10 mouse cellular contexts compared by ENCODE assay signal in genomic region chr5:35680958-35681357, GRCm38 (mm10). TPM values are rescaled to one million over a fixed set of nuclear protein-coding genes. Genes with fewer than 3 reads are reported as not detected.
DNase-seq lines count a peak whose midpoint lies in the region; ATAC-seq and TF ChIP-seq lines count a peak whose summit lies in the region.
"Had no signal": no experiment of that assay in that cellular context is flagged by ENCODE, and none has a peak within 500 bp of the region (broad histone marks: within the 10 kb centered on the region; RNA-seq: fewer than 3 reads in every experiment).

No protein-coding gene starts in this region.

- no peak overlapping the region for H3K4me2 ChIP-seq in lung, postnatal 0 days (replicated peaks; ENCODE audit: low read depth, low read length)

- H3K27ac ChIP-seq in liver, adult 2 months (replicated peaks; ENCODE audit: insufficient read depth, low read depth, low read length): no peak overlapping the region
- no peak overlapping the region for H3K27ac ChIP-seq in lung, postnatal 0 days (ENCODE audit: low read length)
- H3K27ac ChIP-seq in thymus, adult 2 months (ENCODE audit: control insufficient read depth, insufficient read depth, low read length): no peak overlapping the region

- TF ChIP-seq CTCF in liver, adult 2 months (IDR thresholded peaks at IDR 0.05; ENCODE audit: low read depth, low read length): peak; percentile 78
- peak; percentile 82 for TF ChIP-seq CTCF in lung, postnatal 0 days (IDR thresholded peaks at IDR 0.05)
- no peak for TF ChIP-seq CTCF in thymus, adult 2 months (IDR thresholded peaks at IDR 0.05; ENCODE audit: borderline replicate concordance, control insufficient read depth, extremely low read depth, insufficient read depth, low read length, poor library complexity)

- WGBS in liver, adult 2 months: 43% methylated on average over 2 of the region's 2 CpGs
- WGBS in lung, postnatal 0 days: 50% methylated on average over 2 of the region's 2 CpGs
- WGBS in thymus, adult 2 months: 72% methylated on average over 2 of the region's 2 CpGs

- intact Hi-C loops in heart, postnatal 10 days (cut with DNase I): loop anchor here (1.0 kb wide), 1 partner anchor 86 kb away; no protein-coding TSS in a partner anchor

- H3K36me3 ChIP-seq in liver, adult 2 months (ENCODE audit: control insufficient read depth, insufficient read depth, low read length): no peaks in the 10 kb centered on the region
- H3K36me3 ChIP-seq in lung, postnatal 0 days (ENCODE audit: insufficient read depth, low read length): no peaks in the 10 kb centered on the region
- no peaks in the 10 kb centered on the region for H3K36me3 ChIP-seq in thymus, adult 2 months (ENCODE audit: control insufficient read depth, insufficient read depth, low read length)

- no peak overlapping the region for H3K9ac ChIP-seq in liver, adult 2 months (ENCODE audit: low read depth, low read length)
- H3K9ac ChIP-seq in lung, postnatal 0 days (replicated peaks; ENCODE audit: low read depth): no peak overlapping the region

- no peaks in the 10 kb centered on the region for H3K4me1 ChIP-seq in liver, adult 2 months (ENCODE audit: control insufficient read depth, insufficient read depth, low read length)
- H3K4me1 ChIP-seq in lung, postnatal 0 days (ENCODE audit: insufficient read depth, low read depth, low read length): peaks cover 3% of the 10 kb centered on the region; the same call in 1 of the 2 replicates
- no peaks in the 10 kb centered on the region for H3K4me1 ChIP-seq in thymus, adult 2 months (replicated peaks; ENCODE audit: control insufficient read depth, insufficient read depth, low read length)

- TF ChIP-seq POLR2A in liver, adult 2 months (IDR thresholded peaks at IDR 0.05; ENCODE audit: extremely low read depth, insufficient read depth, low read length): no peak
- no peak for TF ChIP-seq POLR2A in thymus, adult 2 months (IDR thresholded peaks at IDR 0.05; ENCODE audit: control insufficient read depth, extremely low read depth, insufficient read depth, low read length, poor library complexity)

- H3K4me3 ChIP-seq in liver, adult 2 months (ENCODE audit: insufficient read depth, low read depth, low read length): no peak overlapping the region
- no peak overlapping the region for H3K4me3 ChIP-seq in lung, postnatal 0 days (ENCODE audit: low read depth, low read length)
- H3K4me3 ChIP-seq in thymus, adult 2 months (ENCODE audit: control insufficient read depth, insufficient read depth, low read length): no peak overlapping the region

- ATAC-seq in lung, postnatal 0 days: peak; percentile 57

- no peaks in the 10 kb centered on the region for H3K79me2 ChIP-seq in liver, adult 2 months (ENCODE audit: control insufficient read depth, insufficient read depth, low read length)

- no peaks in the 10 kb centered on the region for H3K9me3 ChIP-seq in lung, postnatal 0 days (ENCODE audit: low read length)

- DNase-seq in adrenal gland, postnatal 10 days: peak; percentile 78
- no peak for DNase-seq in adrenal gland, postnatal 4 days (ENCODE audit: low spot score in 2 of 2)
- no peak for DNase-seq in liver, adult 2 months (ENCODE audit: extremely low read depth, low read depth, low spot score)
- no peak for DNase-seq in liver
- peak; percentile 77 to 79 for DNase-seq in heart, postnatal 10 days
- DNase-seq in lung, postnatal 0 days (ENCODE audit: low spot score): peak; percentile 80
- DNase-seq in thymus, adult 2 months: no peak
- no peak for DNase-seq in cerebellum, adult 11-12 months
- DNase-seq: B cell, adult 2 months; cerebellum, adult 9-11 months had no signal

- TF ChIP-seq EP300 in lung, postnatal 0 days (IDR thresholded peaks at IDR 0.05): no peak

- H3K27me3 ChIP-seq in liver, adult 2 months (ENCODE audit: control insufficient read depth, insufficient read depth, low read length): peaks cover 4% of the 10 kb centered on the region; the same call in 1 of the 2 replicates
- peaks cover 4% of the 10 kb centered on the region; the same call in 1 of the 2 replicates for H3K27me3 ChIP-seq in lung, postnatal 0 days (replicated peaks; ENCODE audit: insufficient read depth, low read length)
- H3K27me3 ChIP-seq in thymus, adult 2 months (ENCODE audit: control insufficient read depth, insufficient read depth, low read length): peaks cover 2% of the 10 kb centered on the region; the same call in 1 of the 2 replicates

RNA-seq across cellular contexts. Expression of gene Htra3, which starts 1.4 kb away (rescaled TPM):
- 10 to 100 TPM; 51.0 to 61.0 TPM for total RNA-seq in adrenal gland, postnatal 10 days (2021)
- total RNA-seq in adrenal gland, postnatal 4 days (2021): 10 to 100 TPM; 39.0 to 45.2 TPM
- 0.83 and 1.2 TPM in 2 replicates for total RNA-seq in liver, adult 2 months (2014; rRNA removed)
- polyA plus RNA-seq in liver, adult 2 months (2012; rRNA removed): 0.97 and 1.3 TPM in 2 replicates
- total RNA-seq in heart, postnatal 10 days (2021): 10 to 100 TPM; 69.0 to 86.6 TPM
- 35.7 and 40.5 TPM in 2 replicates for polyA plus RNA-seq in lung, postnatal 0 days (2015; fragmentation: Nextera tagmentation; extraction: Ambion mirVana)
- polyA plus RNA-seq in thymus, adult 2 months (2012; rRNA removed): 24.1 and 37.3 TPM in 2 replicates

RNA-seq across cellular contexts. Expression of gene Sh3tc1, which starts 58.8 kb away (rescaled TPM):
- 10 to 100 TPM in 1 of 2 experiments, 1 to 10 TPM in 1; 9.5 to 17.6 TPM for total RNA-seq in adrenal gland, postnatal 10 days (2021)
- 10 to 100 TPM; 12.6 to 21.4 TPM for total RNA-seq in adrenal gland, postnatal 4 days (2021)
- 4.8 and 5.2 TPM in 2 replicates for total RNA-seq in liver, adult 2 months (2014; rRNA removed)
- polyA plus RNA-seq in liver, adult 2 months (2012; rRNA removed): 2.1 and 3.0 TPM in 2 replicates
- total RNA-seq in heart, postnatal 10 days (2021): 10 to 100 TPM; 14.7 to 17.4 TPM
- 21.1 and 22.9 TPM in 2 replicates for polyA plus RNA-seq in lung, postnatal 0 days (2015; fragmentation: Nextera tagmentation; extraction: Ambion mirVana)
- polyA plus RNA-seq in thymus, adult 2 months (2012; rRNA removed): 4.4 and 5.2 TPM in 2 replicates

Comparison
In these comparisons a context has a peak if more than half of its experiments do, and no peak if none do; other contexts are left out.
1. DNase-seq: peak in adrenal gland, postnatal 10 days (single experiment), heart, postnatal 10 days (2 of 2) and lung, postnatal 0 days (single experiment); none in adrenal gland, postnatal 4 days (0 of 2), liver, adult 2 months (single experiment), liver (single experiment), thymus, adult 2 months (single experiment) and cerebellum, adult 11-12 months (single experiment).
2. RNA of gene Htra3, which starts 1.4 kb away (total RNA-seq): 69.0 to 86.6 TPM in heart, postnatal 10 days, 51.0 to 61.0 TPM in adrenal gland, postnatal 10 days and 39.0 to 45.2 TPM in adrenal gland, postnatal 4 days; 0.83 to 1.2 TPM in liver, adult 2 months; every median in the first group is over 10 times any median in the second.